Mouse (Mus musculus) gastrocnemius, postnatal 36 days (tissue): Measurements from ENCODE around the gene Aif1. TPM values are rescaled to one million over a fixed set of nuclear protein-coding genes. Genes with fewer than 3 reads are reported as not detected.

Experiments used
- DNase-seq, 2 experiments: peaks; one replicate each; pipeline ENCODE4 v3.0.0; 2022
- intact Hi-C: fragments of 180-260 bp; cut with DNase I; formaldehyde crosslinking; loops from one replicate; pipeline ENCODE4 v1.15.1; 2025
- total RNA-seq, 2 experiments: library from RNA; stranded (reverse); gene quantifications; 2 replicates each; pipeline ENCODE4 v1.2.3; 2021

Gene Aif1
- total RNA-seq, 2 experiments from 2014 or later, result 0.47 TPM; not detected in 1

DNA sequence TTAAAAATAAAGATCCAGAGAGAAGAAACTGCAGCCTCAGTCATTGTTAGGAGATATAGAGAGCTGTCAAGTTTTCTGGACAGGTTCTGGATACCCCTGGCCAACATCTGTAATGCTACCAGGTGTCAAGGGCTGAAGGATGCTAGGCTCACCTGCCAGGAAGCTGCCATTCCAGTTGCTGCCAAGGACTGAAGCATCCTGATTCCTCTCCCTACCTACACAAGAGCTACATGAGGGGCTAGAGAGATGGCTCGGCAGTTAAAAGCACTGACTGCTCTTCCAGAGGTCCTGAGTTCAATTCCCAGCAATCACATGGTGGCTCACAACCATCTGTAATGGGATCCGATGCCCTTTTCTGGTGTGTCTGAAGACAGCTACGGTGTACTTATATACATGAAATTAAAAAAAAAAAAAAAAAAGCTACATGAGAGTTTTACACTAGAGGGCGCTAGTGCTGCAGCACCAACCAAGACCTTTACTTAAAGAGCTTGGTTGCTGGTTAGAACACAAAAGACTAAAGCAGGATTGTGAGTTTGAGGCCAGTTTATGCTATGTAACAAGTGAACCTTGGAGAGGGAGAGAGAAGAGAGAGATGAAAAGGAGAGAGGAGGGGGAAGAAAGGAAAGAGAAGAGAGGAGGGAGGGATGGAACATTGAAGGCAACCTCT lies 7.2 kb downstream of the Aif1 start:
- intact Hi-C loops, result no loop called here
- DNase-seq, result no peak

DNA sequence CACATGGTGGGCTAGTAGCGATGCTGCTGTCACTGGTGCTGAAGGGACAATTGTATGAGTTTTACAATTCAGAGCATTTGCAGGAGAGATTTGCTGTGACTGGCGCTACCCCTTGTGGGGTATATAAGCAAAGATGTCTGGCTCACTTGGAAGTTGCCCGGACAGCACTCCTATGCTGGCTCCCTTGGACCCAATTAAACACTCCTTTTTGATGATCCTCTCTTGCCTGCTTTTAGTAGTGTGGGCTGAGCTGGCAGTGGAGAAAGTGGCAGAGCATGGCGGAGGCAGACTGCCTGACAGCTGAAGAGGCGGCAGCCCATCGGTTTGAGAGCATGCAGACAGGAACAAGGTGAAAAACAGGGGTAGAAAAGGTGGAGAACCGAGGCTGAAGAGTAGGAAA lies 8.1 kb downstream of the Aif1 start:
- intact Hi-C loops, result no loop called here

DNA sequence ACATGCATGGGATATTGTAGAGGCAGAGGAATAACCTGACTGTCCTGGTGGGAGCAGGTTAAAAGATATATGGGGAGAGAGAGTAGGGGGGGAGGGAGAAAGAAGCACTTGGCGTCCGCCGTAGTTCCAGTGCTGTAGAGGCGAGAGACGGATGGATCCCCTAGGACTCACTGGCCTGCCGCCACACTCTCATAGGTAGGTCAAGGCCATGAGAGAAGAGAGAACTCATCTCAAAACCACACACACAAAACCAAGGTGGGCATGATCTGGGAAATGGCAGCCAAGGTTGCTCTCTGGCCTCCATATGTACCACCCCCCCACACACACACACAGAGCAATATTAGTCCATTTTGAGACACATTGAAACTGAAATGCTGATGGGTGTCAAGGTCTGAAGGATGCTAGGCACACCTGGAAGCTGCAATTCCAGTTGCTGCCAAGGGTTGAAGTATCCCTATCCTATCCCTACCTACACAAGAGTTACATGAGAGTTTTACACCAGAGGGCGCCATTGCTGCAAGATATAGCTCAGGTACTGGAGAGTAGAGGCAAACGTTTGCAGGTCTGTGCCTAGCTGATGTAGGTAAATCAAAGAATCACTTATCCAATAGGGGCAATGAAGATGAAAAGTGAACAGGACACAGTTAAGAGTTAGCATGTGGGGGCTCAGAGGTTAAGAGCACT lies 9.4 kb downstream of the Aif1 start:
- no peak for DNase-seq
- intact Hi-C loops, result no loop called here

More for the DNA sequence above, 8.1 kb downstream of the Aif1 start:
- DNase-seq, result no peak

DNA sequence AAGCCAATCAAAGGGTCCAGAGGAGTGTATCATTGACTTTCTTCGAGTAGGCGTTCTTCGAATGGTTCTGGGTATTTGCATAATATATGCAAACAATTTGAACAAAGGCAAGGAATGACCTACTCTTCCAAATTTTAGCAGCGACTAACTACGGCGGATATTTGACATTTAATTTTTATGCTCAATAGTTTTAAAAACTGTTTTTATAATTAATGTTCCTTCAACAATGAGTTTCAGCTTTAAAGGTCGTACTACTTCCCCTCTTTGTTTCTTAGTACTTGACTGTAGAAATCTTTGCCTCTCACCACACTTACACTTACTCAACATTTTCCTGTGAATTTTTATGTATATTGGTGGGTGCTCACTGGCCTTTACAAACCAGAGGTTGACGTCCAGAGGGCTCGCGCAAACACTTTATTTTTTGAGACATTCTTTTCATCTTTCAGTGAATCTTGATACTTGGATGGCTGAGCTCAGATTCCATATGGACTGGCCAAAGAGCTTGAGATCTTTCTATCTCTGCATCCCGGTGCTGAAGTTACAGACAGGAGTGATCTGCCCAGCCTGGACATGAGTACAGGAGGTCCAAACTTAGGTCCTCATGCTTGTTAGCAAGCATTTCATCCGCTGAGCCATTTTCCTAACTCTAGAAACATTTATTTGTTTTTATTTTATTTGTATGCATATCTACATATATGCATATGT lies 10.3 kb downstream of the Aif1 start:
- DNase-seq, result no peak
- intact Hi-C loops, result no loop called here

DNA sequence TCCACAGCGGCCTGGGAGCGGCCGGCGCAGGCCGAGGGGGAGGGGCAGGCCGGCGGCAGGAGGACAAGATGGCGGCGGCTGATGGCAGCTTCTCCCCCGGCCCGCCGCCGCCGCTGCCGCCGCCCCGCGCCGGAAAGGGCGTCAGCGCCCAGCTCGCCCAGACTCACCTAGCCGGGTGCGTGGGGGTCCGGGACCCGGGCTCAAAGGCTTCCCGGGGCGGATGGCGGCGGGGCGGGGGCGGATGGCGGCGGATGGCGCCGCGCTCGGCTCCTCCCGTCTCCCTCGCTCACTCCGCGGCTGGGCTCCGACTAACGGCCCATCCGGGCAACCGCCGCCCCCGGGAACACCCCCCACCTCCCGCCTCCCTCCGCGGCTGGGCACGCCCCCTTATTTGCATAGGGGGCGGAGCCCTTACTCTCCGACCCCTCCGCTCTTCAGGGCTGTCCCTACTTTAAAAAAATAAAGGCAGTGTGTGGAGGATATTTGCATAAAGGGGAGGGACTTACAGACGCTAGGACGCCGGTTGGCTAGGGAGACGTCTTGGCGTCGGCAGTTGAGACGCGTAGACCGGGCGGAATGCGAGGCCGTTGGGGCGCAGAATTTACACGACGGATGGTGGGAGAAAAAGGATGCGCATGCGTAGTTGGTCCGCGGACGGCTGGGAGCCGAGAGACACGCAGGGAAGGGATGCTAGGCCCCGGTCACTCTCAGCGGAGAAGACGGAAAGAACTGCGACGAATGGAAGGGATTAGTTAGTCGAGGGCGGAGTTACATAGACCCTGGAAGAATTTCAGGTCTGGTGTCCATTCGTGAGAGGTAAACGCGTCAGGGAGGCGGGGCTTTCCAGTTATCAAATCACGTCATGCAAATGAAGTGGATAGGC lies 11.1 kb downstream of the Aif1 start, which contains the start of gene Prrc2a:
Gene Prrc2a (minus strand): TSS at position 330 of the 883 bp plus-strand sequence.
- intact Hi-C loops, result no loop called here
- peak; percentile 97 to 98 for DNase-seq

DNA sequence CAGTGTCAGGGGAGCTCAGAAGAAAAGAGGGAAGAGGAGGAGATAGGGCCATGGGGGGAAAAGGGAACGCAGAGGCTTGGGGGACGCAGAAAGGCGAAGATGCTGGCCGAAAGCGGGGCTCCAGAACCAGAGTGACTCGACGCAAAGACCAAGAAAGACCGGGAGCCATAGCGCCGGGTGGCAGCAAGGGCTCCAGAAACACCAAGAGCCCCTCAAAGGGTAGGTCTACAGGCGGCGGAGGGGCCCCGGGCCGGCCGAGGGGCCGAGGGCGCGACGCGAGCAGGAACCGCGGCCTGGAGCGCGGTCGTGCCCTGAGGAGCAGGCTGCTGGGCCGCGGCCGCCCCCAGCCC lies 11.7 kb downstream of the Aif1 start:
- intact Hi-C loops, result no loop called here
- DNase-seq, result no peak

DNA sequence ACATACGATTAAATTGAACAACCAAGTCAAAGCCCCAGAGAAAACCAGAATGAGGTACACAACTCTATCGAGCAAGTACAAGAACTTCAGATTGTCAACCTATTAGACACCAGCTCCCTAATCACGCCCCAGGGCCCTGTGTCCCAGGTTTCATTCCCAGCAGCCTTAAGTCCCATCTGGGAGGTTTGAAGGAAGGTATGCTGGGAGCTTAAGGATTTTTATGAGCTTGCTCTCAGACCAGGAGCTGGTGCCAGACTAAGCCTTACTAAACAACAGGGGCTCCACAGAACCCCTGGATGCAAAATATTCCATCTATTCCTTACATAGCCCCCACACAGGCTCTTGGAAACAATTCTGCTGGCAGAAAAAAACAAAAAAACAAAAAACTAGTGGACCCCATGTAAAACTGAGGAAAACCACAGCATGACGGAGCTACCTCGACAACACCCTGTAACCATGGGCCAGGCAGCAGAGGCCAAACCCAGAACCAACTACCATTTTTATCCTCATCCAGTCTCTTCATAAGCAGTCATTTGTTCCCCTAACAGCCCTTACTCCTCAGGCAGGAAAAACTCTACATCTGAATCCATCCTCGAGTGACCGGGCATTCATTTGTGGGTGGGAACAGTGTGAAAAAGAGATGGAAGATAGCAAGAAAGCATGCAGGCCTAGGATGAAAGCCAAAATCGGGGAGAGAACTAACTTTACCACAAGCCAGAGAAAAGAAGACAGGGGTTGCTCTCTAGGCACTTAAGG lies 12.4 kb downstream of the Aif1 start:
- no peak for DNase-seq
- intact Hi-C loops, result no loop called here

DNA sequence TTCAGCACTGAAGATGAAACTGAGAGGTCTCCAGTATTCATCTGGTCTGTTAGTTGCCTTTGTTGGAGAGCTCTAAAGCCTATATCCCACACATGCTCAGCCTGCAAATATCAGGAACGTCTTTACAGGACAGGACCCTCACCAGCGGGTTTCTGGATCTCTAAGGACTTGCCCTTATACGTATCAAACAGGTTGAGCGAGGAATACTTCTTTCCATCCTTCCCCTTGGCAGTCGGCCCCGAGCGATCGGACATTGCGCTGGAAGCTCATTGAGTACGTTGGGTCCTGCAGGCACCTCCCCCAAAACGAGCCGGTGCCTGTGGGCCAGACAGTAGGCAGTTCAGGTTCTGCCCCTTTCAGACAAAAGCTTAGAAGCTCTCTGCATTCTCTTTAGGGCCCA lies 13.1 kb downstream of the Aif1 start:
- intact Hi-C loops, result no loop called here

DNA sequence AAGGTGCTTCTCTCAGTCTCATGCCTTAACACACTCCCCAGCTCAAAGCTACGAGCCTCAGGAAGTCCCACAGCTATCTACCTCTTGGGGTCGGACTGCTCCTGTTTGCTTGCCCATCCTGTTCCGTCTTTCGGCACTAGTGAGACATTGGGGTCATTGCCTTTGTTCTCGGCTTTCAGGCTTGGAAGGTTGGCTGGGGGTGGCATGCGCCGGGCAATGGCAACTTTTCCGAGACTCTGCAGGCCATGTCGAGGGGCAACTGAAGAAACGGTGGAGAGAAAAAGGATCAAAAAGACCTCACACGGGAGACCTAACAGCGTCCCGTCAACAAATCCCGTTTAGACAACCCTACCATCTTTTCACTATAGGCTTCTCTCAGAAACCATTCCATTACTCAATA lies 13.7 kb downstream of the Aif1 start:
- intact Hi-C loops, result no loop called here
- no peak for DNase-seq

More for the DNA sequence above, 13.1 kb downstream of the Aif1 start:
- no peak for DNase-seq

DNA sequence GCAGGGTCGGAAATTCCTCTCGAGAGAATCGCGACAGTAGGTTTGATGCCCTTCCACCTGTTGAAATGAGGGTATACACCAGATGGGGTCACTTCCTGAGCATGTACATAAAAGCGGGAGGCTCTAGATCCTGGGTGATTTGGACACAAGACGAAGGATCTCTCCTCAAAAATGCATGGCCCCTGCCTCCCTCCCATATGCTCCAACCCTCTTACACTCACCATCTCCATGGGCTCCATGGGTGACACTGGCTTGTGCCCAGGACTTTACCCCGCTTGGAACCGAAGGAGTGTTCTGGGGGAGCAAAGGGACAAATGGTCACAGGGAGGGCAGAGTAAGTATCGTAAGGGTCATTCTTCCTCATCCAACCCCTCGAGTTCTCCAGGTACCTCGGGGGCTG lies 14.4 kb downstream of the Aif1 start:
- DNase-seq, result no peak
- intact Hi-C loops, result loop anchor here (2.0 kb wide), 1 partner anchor 17 kb away; no protein-coding TSS in a partner anchor

DNA sequence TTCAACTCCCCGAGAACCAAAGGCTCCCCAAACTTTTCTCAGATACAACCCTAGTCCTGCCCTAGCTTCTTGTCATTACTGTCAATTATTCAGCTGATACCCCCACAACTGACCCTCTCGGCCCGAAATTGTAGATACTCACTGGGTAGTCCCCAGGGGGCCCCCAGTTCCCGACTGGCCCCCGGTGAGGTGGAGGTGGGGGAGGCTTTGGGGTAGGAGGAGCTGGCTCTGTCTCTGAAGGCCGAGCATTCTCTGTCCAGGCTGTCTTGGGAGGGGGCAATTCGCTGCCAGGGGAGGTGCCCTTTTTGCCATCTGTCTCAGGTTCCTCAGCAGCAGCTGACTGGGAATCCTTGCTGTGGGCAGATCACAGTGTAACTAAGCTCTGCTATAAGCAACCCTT lies 16.2 kb downstream of the Aif1 start:
- no peak for DNase-seq
- intact Hi-C loops, result loop anchor here (2.0 to 10.0 kb wide), 2 partner anchors 15 to 1045 kb away; partner anchors contain the start of gene H2-DMa

DNA sequence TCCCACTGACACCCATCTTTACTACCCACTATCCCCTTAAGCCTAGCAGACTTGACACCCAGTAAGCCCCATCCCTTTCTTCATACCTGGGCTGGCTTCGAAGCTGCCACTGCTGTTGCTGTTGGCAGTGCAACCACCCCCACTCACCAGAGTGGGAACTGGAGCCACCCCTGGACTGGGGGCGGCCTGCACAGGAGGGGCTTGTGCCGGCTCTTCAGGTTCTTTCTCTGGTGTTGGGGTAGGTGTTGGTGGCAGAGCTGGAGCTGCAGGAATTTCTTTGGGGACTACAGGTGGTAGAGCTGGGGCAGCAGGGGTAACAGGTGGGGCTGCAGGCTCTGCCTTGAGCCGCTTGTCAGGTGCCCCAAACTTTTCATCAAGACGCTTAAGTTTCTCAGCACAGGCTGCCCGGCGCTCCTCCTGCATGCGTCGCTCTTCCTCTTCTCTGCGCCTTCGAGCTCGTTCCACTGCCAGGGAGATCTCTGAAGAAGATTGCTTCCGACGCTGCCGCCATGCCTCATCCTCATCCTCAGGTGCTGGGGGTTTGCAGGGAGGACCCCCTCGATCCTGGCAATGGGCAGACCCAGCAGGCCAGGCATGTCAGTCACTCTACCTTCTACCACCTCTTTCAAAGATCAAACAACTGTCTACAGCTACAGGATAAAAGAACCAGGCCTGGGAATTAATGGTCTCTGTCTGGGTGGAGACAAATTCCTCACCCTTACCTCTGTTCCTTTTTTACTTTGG lies 16.8 kb downstream of the Aif1 start:
- intact Hi-C loops, result loop anchor here (10.0 kb wide), 1 partner anchor 1044 kb away; the partner anchor contains the start of gene H2-DMa
- no peak for DNase-seq

DNA sequence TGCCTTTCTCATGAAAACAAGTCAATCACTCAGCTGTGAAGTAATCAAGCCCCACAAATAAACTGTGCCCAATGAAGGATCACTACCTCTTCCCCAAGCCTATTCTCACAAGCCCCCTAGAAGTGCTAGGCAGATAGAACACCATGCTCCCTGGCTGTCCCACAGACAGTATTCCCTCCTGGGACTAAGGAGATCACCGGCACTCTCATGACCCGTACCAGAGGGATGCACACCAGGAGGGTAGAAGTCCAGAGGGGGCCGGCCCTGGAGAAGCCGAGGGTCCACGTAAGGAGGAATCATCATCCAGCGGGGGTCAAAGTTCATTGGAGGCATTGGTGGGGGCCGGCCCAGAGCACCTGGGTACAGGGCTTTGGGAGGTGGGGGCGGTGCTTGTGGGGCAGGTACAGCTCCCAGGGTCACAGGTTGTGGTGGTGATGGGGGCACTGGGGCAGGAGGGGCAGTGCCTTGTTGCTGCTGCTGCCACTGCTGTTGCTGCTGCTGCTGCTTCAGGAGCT lies 18.1 kb downstream of the Aif1 start:
- intact Hi-C loops, result loop anchor here (10.0 kb wide), 1 partner anchor 1043 kb away; the partner anchor contains the start of gene H2-DMa
- DNase-seq, result no peak

DNA sequence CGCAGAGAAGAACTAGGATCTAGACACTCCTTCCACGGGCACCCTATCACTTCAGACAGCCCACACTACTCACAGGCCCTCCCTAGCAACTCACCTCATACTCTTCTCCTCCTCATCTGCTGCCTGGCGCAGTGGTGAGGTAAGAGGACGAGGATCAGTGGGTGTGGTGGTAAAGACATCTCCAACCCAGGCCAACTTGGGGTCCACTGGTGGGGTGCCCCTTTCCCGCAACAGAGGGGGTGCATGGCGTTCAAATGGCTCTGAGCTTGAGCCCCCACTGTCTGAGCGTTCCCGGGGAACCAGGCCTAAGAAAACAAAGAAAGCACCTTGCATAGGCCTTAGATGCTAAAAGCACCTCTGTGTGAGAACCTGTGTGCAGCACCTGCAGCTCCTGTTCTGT lies 18.6 kb downstream of the Aif1 start:
- no peak for DNase-seq
- intact Hi-C loops, result loop anchor here (10.0 kb wide), 1 partner anchor 1042 kb away; the partner anchor contains the start of gene H2-DMa

DNA sequence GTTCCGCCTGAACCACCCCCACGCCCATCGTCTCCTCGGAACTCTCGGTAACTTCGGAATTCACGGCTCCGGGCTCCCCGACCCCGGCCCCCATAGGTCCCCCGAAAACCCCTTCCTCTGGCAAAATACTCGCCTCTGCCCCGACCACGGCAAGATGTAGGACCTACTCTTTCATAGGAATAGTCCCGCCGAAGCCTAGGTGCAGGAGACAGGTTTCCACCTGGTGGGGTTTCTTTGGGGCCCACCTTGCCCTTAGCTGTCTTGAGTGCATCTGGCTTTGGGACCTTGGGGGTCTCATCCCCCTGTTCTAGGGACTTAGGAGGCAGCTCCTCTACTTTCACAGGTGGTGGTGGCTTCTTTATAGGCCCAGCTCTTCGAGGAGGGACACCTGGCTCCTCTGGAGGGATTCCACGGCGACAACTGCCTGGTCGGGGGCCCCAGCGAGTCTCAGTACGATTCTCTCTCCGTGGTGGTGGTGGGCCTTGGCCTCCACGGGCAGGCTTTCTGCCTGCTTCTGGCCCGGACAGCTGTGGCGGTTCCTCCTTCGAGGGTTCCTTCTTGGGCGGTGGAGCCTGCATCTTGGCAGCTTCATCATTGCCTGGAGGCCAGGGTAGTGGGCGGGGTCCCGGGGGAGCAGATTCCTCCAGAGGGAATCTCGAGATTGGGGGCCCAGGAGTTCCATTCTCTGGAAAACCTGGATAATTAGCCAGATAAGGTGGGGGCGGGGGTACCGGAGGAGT lies 19.2 kb downstream of the Aif1 start:
- intact Hi-C loops, result loop anchor here (10.0 kb wide), 1 partner anchor 1042 kb away; the partner anchor contains the start of gene H2-DMa

DNA sequence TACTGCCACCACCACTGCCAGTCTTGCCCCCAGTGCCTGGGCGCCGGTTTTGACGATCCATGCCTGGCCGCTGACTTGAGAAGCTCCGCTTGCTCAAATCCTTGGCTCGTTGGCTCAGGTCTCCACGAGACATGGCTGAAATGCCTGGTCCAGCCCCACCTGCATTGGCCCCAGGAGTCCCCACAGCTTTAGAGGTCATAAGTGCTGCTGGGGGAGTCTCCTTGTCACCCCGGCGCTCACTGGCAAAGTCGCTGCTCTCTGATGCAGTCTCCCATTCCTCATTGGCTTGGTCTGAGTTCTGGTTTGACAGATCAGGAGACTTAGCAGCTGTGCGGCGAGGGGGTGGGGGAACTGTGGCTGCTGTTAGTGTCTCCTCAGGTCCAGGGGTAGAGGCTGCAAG lies 20.4 kb downstream of the Aif1 start:
- peak in 1 of 2 experiments; percentile 11 for DNase-seq
- intact Hi-C loops, result loop anchor here (10.0 kb wide), 1 partner anchor 1041 kb away; the partner anchor contains the start of gene H2-DMa

More for the DNA sequence above, 19.2 kb downstream of the Aif1 start:
- DNase-seq, result no peak

DNA sequence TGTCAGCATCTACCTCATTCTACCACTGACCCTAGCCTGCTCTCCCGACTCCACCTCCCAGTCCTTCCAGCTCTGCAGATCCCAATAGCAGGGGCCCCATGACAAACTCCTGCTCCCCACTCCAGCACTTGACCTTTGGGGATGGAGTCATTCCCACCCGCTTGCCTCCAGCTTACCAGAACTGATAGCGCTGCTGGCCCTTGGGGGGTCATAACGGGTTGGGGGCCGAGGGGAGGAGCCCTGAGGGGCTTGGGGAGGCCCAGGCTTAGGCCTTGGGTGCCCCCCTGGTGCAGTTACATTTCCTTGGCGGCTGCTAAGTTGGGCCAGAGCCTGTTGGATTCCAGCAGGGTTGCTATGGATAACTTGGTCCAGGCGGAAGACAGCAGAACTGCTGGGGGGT lies 21.3 kb downstream of the Aif1 start:
- DNase-seq, result no peak
- intact Hi-C loops, result loop anchor here (10.0 kb wide), 1 partner anchor 1040 kb away; the partner anchor contains the start of gene H2-DMa

DNA sequence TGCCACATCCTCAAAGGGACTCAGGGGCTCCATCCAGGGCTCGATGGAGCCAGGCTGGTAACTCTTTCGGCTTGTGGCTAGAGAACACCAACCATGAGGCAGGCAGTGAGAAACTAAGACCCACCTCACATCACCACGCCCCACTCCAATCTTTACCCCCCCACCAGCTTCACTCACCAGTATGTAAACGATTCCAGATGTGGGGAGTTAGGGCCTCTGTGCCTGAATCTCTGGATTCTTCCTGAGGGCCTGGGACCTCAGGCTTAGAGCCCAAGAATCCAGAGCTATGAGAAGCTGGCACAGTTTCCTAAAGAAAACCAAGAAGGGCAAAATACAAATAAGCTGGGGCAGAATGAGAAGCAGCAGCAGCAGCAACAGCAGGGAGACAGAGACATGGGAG lies 21.9 kb downstream of the Aif1 start:
- intact Hi-C loops, result loop anchor here (10.0 kb wide), 1 partner anchor 1039 kb away; the partner anchor contains the start of gene H2-DMa
- no peak for DNase-seq
